Mouse (Mus musculus): ENCODE results near the gene Kmt2c.

DNA sequence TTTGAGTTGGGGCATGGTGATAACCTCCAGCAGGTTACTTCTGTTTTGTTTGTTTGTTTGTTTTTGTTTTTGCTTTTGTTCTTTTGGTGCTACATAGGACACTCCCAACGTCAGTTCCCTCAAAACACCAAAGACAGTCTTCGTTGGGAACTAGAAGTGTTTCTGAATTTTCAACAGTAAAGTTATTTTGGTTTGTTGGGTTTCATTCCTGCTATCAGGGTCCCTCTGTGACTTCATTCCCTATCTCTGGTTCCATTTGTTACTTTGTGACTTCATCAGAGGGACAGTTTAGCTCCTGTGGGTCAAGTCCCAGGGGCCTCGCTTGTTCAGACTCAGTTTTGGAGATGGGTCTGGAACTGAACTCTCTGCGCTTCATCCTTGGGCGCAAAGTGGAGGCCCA, 17.2 kb upstream of the Kmt2c start, which contains the start of gene Cct8l1:
- TF ChIP-seq CTCF (IDR thresholded peaks at IDR 0.05; ENCODE audit: borderline replicate concordance, control insufficient read depth, extremely low read depth, insufficient read depth, low read length, poor library complexity) (no peak), POLR2A (IDR thresholded peaks at IDR 0.05; ENCODE audit: control insufficient read depth, extremely low read depth, insufficient read depth, low read length, poor library complexity) (no peak)
